Mouse (Mus musculus) limb, embryonic 12.5 days (tissue): Measurements from ENCODE around the gene Myom3. TPM values are rescaled to one million over a fixed set of nuclear protein-coding genes. Genes with fewer than 3 reads are reported as not detected.

Source experiments
- ATAC-seq: fragments of 200-750 bp; cut with Nextera tagmentation; 2 replicates; pipeline ENCODE4 v1.8.0; 2017; ENCODE audit warnings: low read depth, moderate TSS enrichment; ENCODE audit not compliant: insufficient number of reproducible peaks, insufficient read depth, low FRiP score, low TSS enrichment
- H3K27ac ChIP-seq: fragments of 300-500 bp; sonication (generic); 2 replicates; pipeline ENCODE4 v1.5.1; 2016; ENCODE audit warnings: mild to moderate bottlenecking, moderate library complexity
- H3K27me3 ChIP-seq: fragments of 300-500 bp; sonication (generic); 2 replicates; pipeline ENCODE4 v1.6.1; 2016; ENCODE audit warnings: mild to moderate bottlenecking, moderate library complexity
- H3K36me3 ChIP-seq: fragments of 300-500 bp; sonication (generic); 2 replicates; pipeline ENCODE4 v1.6.1; 2016; ENCODE audit warnings: mild to moderate bottlenecking, moderate library complexity
- H3K4me1 ChIP-seq: fragments of 300-500 bp; sonication (generic); replicated peaks from 2 replicates; pipeline ENCODE4 v1.6.1; 2016
- H3K4me2 ChIP-seq: fragments of 300-500 bp; sonication (generic); 2 replicates; pipeline ENCODE4 v1.6.1; 2016; ENCODE audit warnings: mild to moderate bottlenecking, moderate library complexity
- H3K4me3 ChIP-seq: fragments of 300-500 bp; sonication (generic); replicated peaks from 2 replicates; pipeline ENCODE4 v1.5.1; 2016; ENCODE audit warnings: mild to moderate bottlenecking
- H3K9ac ChIP-seq: fragments of 300-500 bp; sonication (generic); replicated peaks from 2 replicates; pipeline ENCODE4 v1.6.1; 2016; ENCODE audit warnings: mild to moderate bottlenecking, moderate library complexity
- H3K9me3 ChIP-seq: fragments of 300-500 bp; sonication (generic); 2 replicates; pipeline ENCODE4 v1.6.1; 2016; ENCODE audit warnings: mild to moderate bottlenecking, moderate library complexity
- WGBS: fragments of 180-500 bp; shearing (Covaris S2); methylation state at CpG from one replicate; pipeline ENCODE4 v1.1.7; 2016; 5-methylcytosine and 5-hydroxymethylcytosine counted together
- polyA plus RNA-seq: library from polyadenylated mRNA; unstranded; fragments of >200 nt; fragmentation: Nextera tagmentation; extraction: Ambion mirVana; gene quantifications from 2 replicates; pipeline ENCODE4 v1.2.1, GENCODE M21; 2016

The Myom3 gene
- polyA plus RNA-seq, 1 experiment from 2014 or later = 2.0 TPM

DNA sequence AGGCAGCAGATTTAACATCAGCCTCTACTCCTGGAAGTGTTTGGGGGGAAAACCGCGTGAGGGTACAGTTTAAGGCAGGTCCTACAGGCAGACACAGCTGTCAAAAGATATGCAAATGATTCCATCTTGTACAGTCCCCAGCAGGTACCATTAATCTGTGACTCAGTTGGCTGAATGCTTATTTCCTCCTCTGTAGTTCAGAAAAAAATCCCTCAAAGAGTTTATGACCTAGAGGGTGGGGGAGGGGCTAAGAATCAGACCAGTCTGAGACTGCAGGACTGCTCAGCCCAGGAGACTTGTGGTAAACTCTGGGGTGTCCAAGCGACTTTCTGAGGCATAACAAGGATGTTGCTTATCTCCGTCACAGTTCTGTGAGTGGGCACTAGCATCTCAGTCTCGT is 21.3 kb upstream of the Myom3 start:
- Histone ChIP-seq H3K4me2 (no peak overlapping the region), H3K9me3 (peaks cover 9% of the 10 kb centered on the region; the same call in 1 of the 2 replicates), H3K27ac (no peak overlapping the region), H3K4me3 (no peak overlapping the region), H3K4me1 (peaks cover 25% of the 10 kb centered on the region), H3K36me3 (no peaks in the 10 kb centered on the region), H3K9ac (no peak overlapping the region), H3K27me3 (no peaks in the 10 kb centered on the region)
- WGBS = 39% methylated on average over 5 of the region's 5 CpGs
- no peak for ATAC-seq

DNA sequence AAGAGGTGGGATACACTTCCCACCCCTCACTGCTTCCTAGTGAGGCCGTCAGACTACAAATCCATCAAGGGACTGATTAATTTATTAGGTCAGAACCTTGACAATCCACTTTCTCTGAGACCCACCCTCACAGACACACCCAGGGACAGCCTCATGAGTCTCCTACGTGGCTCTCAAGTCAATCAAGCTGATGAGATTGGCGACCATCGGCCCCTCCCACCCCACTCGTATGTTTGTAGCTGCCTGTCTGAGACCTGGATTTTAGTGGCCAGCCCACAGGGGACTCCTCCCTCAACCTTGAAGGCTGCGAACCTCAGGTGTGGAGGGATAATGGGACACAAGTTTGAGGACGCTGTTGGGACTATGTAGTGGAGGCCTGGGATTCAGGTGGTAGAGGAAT is 20.4 kb upstream of the Myom3 start:
- 51% methylated on average over 7 of the region's 7 CpGs for WGBS
- no peak overlapping the region for H3K27ac ChIP-seq
- ATAC-seq = no peak

DNA sequence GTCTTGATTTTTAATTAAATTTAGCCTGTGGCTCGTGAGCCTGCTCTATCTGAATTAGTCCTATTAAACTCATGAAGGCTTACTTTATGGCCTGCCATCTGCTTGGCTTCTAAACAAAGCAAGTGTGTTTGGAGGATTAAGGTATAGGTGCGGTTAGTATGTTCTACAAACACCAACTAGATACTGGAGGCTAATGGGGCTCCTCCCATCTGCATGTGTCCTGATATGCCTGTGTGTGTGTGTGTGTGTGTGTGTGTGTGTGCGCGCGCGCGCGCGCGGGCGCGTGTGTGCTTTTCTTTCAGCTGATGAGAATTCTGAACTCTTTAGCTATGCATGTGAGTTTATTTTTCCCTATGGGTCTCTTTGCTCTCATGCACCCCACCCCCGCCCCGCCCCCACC is 19.8 kb upstream of the Myom3 start:
- 88% methylated on average over 14 of the region's 14 CpGs for WGBS
- H3K27me3 ChIP-seq = no peaks in the 10 kb centered on the region
- no peak for ATAC-seq
- no peaks in the 10 kb centered on the region for H3K36me3 ChIP-seq
- H3K27ac ChIP-seq = no peak overlapping the region
- no peak overlapping the region for H3K4me2 ChIP-seq
- no peak overlapping the region for H3K4me3 ChIP-seq
- H3K4me1 ChIP-seq = peaks cover 27% of the 10 kb centered on the region
- H3K9me3 ChIP-seq = 0 out of 2 replicates have a peak, but pooled peaks cover 2% of the 10 kb centered on the region
- no peak overlapping the region for H3K9ac ChIP-seq

More for the DNA sequence above, 20.4 kb upstream of the Myom3 start:
- Histone ChIP-seq H3K4me2 (no peak overlapping the region), H3K4me3 (no peak overlapping the region), H3K27me3 (no peaks in the 10 kb centered on the region), H3K9ac (no peak overlapping the region), H3K9me3 (peaks cover 7% of the 10 kb centered on the region; the same call in 1 of the 2 replicates), H3K4me1 (peaks cover 27% of the 10 kb centered on the region), H3K36me3 (no peaks in the 10 kb centered on the region)

DNA sequence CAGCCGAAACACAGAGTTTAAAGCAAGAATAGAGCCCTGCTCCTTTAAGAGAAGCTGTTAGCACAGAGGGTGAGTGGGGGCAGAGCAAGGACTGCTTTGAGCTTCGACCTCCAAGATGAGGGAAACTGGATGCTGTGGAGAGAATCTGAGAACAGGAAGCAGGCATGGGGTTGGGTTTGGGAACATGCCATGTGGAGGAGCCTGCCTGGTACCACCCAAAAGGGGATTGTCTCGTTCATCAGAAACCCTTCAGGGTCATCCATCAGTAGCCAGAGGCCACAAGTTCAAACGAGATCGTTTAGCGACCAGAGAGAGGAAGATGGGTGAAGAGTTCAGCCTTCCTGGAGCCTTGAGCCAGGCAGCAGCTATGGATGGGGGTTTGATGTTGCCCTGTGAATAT is 16.0 kb upstream of the Myom3 start:
- H3K9me3 ChIP-seq = no peaks in the 10 kb centered on the region
- H3K27me3 ChIP-seq = no peaks in the 10 kb centered on the region
- H3K9ac ChIP-seq = no peak overlapping the region
- no peak for ATAC-seq
- H3K27ac ChIP-seq = no peak overlapping the region
- no peak overlapping the region for H3K4me3 ChIP-seq
- peaks cover 16% of the 10 kb centered on the region for H3K4me1 ChIP-seq
- H3K4me2 ChIP-seq = no peak overlapping the region
- H3K36me3 ChIP-seq = no peaks in the 10 kb centered on the region
- 12% methylated on average over 6 of the region's 6 CpGs for WGBS

DNA sequence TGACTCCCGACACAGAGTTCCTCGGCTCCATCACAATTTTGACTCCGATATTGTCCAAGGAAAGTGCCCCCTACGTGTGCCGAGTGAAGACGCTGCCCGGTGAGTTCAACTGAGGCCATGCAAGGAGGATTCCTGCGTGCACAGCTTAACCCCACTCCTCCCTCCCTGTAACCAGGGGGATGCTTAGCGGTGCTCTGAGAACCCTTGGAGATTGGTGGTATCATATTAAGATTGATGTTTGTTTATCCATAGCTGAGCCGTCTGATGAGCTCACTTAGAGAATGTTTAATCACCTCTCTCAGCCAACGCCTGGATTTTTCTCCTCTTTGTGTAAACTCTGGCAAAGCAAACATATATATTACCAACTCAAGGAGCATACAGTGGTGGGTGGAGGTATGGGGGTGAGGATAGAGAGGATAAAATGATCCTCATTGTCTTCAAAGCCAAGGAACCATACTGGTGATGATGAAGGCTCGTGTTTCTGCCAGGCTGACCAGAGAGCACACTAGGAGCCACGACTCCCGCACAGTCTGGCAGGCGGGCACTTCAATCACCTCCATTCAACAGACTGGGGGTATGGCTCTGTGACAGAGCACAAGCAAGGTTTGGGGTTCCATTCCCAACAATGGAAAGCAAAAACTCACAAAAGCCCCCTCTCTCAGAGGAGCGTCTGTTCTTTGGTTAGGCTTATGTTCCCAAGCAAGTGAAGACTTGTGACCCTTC is 14.6 kb upstream of the Myom3 start:
- H3K4me1 ChIP-seq = peaks cover 4% of the 10 kb centered on the region
- no peak overlapping the region for H3K9ac ChIP-seq
- H3K4me2 ChIP-seq = no peak overlapping the region
- H3K36me3 ChIP-seq = no peaks in the 10 kb centered on the region
- ATAC-seq = no peak
- H3K27me3 ChIP-seq = no peaks in the 10 kb centered on the region
- 62% methylated on average over 16 of the region's 16 CpGs for WGBS
- no peak overlapping the region for H3K27ac ChIP-seq
- H3K4me3 ChIP-seq = no peak overlapping the region
- no peaks in the 10 kb centered on the region for H3K9me3 ChIP-seq

DNA sequence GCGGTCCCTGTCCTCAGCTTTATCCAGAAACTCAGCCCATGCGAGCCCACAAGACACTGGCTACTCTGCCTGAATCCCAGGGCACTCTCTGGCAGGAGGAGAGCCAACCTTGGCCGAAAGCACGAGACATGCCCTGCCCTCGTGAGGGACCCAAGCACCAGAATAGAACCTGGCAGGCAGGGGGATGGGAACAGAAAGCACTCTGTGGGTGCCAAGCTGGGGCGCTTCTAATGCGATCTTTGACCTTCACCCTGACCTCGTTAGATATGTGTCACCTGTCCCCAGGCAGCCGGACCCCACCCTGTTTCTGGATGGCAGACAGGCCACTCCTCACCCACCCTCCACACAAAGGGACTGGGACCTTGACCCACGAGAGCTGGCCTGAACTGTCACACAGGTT is 13.9 kb upstream of the Myom3 start:
- Histone ChIP-seq H3K4me3 (no peak overlapping the region), H3K4me1 (peaks cover 2% of the 10 kb centered on the region; the same call in 1 of the 2 replicates), H3K27ac (no peak overlapping the region), H3K9ac (no peak overlapping the region), H3K36me3 (no peaks in the 10 kb centered on the region), H3K4me2 (no peak overlapping the region), H3K9me3 (no peaks in the 10 kb centered on the region), H3K27me3 (no peaks in the 10 kb centered on the region)
- ATAC-seq = no peak
- 76% methylated on average over 10 of the region's 10 CpGs for WGBS

DNA sequence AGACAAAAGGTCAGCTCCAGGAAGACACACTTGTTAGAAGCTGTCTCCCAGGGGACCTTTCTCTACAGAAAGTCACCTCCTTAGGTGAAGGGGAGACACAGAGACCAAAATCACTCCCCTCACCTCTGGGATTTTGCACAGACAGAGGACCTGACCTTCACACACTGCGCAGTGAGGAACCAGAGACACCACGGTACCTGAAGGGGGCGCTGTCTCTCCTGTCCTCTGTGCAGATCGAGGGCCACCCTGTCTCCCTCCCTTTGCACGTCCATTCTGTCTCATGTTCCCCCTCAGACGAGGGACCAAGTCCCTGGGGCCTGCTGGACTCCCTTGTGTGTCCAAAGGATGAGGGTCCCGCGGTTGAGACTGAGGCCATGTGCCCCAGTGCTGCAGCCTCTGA is 8.6 kb upstream of the Myom3 start:
- no peaks in the 10 kb centered on the region for H3K27me3 ChIP-seq
- H3K4me2 ChIP-seq = no peak overlapping the region
- peaks cover 14% of the 10 kb centered on the region for H3K9me3 ChIP-seq
- no peak overlapping the region for H3K4me3 ChIP-seq
- H3K27ac ChIP-seq = no peak overlapping the region
- ATAC-seq = no peak
- no peaks in the 10 kb centered on the region for H3K36me3 ChIP-seq
- 81% methylated on average over 8 of the region's 8 CpGs for WGBS
- no peaks in the 10 kb centered on the region for H3K4me1 ChIP-seq
- H3K9ac ChIP-seq = no peak overlapping the region

DNA sequence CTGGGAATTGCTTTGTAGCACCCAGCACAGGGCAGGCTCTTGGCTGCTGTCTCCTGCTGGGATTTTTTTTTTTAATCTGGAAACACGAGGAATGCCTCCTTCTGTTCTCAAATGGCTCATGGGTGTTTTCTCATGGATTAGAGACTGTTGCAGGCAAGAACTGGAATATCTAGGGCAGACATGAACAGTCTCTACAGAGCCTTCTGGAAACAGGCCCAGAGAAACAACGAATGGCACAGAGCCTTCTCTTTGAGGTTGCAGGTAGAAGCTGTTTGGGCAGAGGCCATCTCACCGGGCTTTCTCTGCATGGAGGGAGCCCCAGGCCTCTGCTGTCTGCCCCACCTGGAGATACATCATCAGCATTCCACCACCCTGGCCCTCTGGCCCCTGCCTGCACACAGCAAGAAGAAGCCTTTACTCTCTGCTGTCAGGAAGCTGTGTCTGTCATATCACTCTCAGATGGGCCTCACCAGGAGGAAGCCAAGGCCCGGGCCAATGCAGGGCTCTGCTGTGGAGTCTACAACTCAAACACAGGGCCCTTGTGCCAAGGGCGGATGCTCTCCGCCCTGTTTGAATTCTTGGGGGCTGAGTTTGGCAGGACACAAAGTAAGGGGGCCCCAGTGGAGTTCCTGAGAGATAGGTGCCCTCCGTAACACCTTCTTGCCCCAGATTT is 7.3 kb upstream of the Myom3 start:
- no peak overlapping the region for H3K27ac ChIP-seq
- H3K4me2 ChIP-seq = no peak overlapping the region
- no peak overlapping the region for H3K4me3 ChIP-seq
- no peaks in the 10 kb centered on the region for H3K27me3 ChIP-seq
- no peaks in the 10 kb centered on the region for H3K36me3 ChIP-seq
- H3K9me3 ChIP-seq = peaks cover 14% of the 10 kb centered on the region
- no peak overlapping the region for H3K9ac ChIP-seq
- ATAC-seq = no peak
- no peaks in the 10 kb centered on the region for H3K4me1 ChIP-seq
- WGBS = 69% methylated on average over 7 of the region's 7 CpGs

DNA sequence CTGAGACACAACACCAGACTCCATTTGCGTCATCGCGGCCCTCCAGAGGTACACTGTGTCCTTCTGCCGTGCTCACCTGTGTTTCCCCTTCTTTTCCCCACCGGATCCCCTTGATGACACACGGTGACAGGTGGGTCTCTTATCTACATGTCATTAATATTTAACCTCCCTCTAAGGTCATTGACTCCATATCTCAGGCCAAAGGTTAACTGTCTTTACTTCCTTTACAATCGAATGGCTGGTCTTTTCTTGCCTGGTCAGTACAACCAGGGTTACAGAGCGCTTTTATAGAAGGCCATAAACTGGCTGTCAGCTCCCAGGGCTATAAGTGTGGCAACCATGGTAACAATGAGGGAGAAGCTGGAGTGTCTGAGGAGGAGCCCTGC is 6.7 kb upstream of the Myom3 start:
- no peak overlapping the region for H3K4me2 ChIP-seq
- no peak overlapping the region for H3K9ac ChIP-seq
- no peak for ATAC-seq
- H3K27ac ChIP-seq = no peak overlapping the region
- 41% methylated on average over 8 of the region's 8 CpGs for WGBS
- H3K9me3 ChIP-seq = peaks cover 14% of the 10 kb centered on the region
- H3K4me3 ChIP-seq = no peak overlapping the region
- no peaks in the 10 kb centered on the region for H3K27me3 ChIP-seq
- H3K4me1 ChIP-seq = no peaks in the 10 kb centered on the region
- H3K36me3 ChIP-seq = no peaks in the 10 kb centered on the region

DNA sequence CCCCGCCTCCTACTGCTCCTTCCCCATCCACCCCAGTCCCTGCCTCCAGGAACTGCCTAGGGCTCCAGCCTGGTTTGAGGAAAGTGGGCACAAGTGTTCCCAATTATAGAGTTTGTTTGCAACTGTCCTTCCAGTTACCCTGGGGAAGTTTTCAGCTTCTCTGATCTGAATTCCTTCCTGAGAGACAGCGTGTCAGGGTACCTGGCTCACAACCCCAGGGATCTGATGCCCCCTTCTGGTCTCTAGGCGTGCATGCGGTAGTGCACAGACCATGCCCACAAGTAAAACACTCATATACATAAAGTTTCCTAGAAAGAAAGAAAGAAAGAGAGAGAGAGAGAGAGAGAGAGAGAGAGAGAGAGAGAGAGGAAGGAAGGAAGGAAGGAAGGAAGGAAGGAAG is 1.2 kb upstream of the Myom3 start:
- ATAC-seq = no peak
- WGBS = 32% methylated on average over 4 of the region's 4 CpGs

DNA sequence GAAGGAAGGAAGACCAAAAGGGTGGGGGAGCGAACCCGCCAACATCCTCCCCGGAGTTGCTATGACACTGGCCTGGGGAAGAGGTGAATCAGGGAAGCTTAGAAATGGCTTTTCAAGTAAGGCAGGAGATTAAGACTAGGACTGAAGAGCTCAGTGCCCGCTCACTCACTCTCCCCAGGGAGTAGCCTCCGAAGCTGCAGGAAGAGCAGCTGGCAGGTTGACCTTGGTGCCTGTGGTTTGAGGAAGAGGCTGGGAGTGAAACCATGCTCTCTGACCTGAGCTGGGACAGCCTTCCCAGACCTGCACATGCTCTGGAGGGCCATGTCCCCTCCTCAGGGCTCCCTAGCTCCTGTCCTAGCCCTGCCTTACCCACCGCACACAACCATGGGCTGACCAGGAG is 690 bp upstream of the Myom3 start:
- H3K9ac ChIP-seq = no peak overlapping the region
- H3K4me1 ChIP-seq = peaks cover 13% of the 10 kb centered on the region
- no peak overlapping the region for H3K27ac ChIP-seq
- H3K27me3 ChIP-seq = no peaks in the 10 kb centered on the region; the same call in 1 of the 2 replicates
- no peak for ATAC-seq
- 42% methylated on average over 6 of the region's 6 CpGs for WGBS
- H3K9me3 ChIP-seq = peaks cover 13% of the 10 kb centered on the region
- H3K4me2 ChIP-seq = no peak overlapping the region
- H3K36me3 ChIP-seq = no peaks in the 10 kb centered on the region
- no peak overlapping the region for H3K4me3 ChIP-seq

More for the DNA sequence above, 1.2 kb upstream of the Myom3 start:
- H3K9me3 ChIP-seq = peaks cover 14% of the 10 kb centered on the region
- H3K36me3 ChIP-seq = no peaks in the 10 kb centered on the region
- H3K27ac ChIP-seq = no peak overlapping the region
- H3K9ac ChIP-seq = no peak overlapping the region
- no peaks in the 10 kb centered on the region; the same call in 1 of the 2 replicates for H3K27me3 ChIP-seq
- no peak overlapping the region for H3K4me2 ChIP-seq
- H3K4me1 ChIP-seq = peaks cover 13% of the 10 kb centered on the region
- no peak overlapping the region for H3K4me3 ChIP-seq
